Mouse (Mus musculus): Measurements from ENCODE around the gene Zic1. TPM values are rescaled to one million over a fixed set of nuclear protein-coding genes. Genes with fewer than 3 reads are reported as not detected.

Gene Zic1
- polyA plus RNA-seq, 1 experiment = not detected

DNA sequence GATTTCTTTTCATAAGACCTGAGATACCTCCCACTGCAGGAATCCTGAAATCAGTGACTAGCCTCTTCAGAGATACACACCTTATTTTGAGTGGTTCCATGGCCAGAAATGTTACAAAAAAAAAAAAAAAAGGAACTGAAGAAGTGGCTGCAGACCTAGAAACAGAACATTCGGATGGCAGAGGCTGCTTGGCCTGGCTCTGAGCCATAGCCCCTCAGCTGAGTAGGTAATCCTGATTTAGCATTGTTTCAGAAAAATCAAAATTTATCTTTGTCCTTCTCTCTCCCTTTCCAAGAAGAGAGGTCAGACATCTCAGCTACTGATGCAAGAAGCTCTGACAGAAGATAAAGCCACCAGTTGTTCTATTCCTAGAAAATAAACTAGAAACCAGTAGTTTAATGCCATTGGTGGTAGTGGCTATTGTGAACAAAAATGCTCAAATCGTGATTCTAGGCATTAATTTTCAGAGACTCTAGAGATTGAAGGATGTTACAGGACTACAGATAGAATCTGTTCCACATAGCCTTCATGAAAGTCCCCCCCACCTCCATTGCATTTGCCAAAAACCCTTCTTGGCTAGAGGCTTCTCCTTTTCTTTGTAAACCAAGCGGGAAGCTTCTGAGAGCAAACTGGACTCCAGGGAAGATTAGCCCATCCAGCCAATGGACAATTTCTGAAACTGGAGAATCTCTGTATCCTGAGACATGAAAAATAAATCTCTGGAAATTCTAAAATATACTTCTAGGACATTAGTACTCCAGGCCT lies 8.4 kb upstream of the Zic1 start:
- Histone ChIP-seq H3K4me3 (ENCODE audit: insufficient read depth, low read depth, low read length) (no peak overlapping the region), H3K4me1 (ENCODE audit: control insufficient read depth, insufficient read depth, low read length) (peaks cover 10% of the 10 kb centered on the region), H3K27ac (ENCODE audit: insufficient read depth, low read depth, low read length) (no peak overlapping the region)
- TF ChIP-seq CTCF (IDR thresholded peaks at IDR 0.05; ENCODE audit: insufficient read depth, low read depth, low read length) (no peak), POLR2A (IDR thresholded peaks at IDR 0.05; ENCODE audit: insufficient read depth, low read depth, low read length) (no peak)
- WGBS = 72% methylated on average over 3 of the region's 3 CpGs

GRCm38 (mm10) chr9:91371608-91372007 lies 6.0 kb upstream of the Zic1 start:
- no peak overlapping the region for H3K27ac ChIP-seq (ENCODE audit: insufficient read depth, low read depth, low read length)

DNA sequence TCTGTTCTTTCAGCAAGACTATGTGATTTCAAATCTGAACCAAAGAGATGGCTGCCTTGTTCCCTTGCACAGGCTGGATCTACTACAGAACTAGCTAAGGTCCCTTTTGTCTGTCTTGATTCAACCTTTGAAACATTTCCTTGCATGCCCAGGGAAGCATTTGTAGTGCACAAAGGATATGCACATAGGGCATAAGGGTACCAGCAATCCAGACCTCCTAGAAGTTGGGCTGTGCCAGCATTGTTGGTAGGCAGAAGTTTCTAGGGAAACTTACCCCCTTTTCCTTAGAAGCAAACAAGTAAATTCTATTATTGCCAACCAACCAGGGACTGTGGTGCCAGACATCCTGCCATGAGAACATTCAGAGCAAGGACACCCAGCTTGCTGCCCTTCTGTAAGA lies 5.4 kb upstream of the Zic1 start:
- H3K4me1 ChIP-seq (ENCODE audit: control insufficient read depth, insufficient read depth, low read length) = no peaks in the 10 kb centered on the region
- no peak overlapping the region for H3K4me3 ChIP-seq (ENCODE audit: insufficient read depth, low read depth, low read length)
- H3K27ac ChIP-seq (ENCODE audit: insufficient read depth, low read depth, low read length) = no peak overlapping the region
- TF ChIP-seq POLR2A (IDR thresholded peaks at IDR 0.05; ENCODE audit: insufficient read depth, low read depth, low read length) (no peak), CTCF (IDR thresholded peaks at IDR 0.05; ENCODE audit: insufficient read depth, low read depth, low read length) (no peak)

More at GRCm38 (mm10) chr9:91371608-91372007, 6.0 kb upstream of the Zic1 start:
- H3K4me3 ChIP-seq (ENCODE audit: insufficient read depth, low read depth, low read length) = no peak overlapping the region
- WGBS = 60% methylated on average over 4 of the region's 4 CpGs
- no peaks in the 10 kb centered on the region for H3K4me1 ChIP-seq (ENCODE audit: control insufficient read depth, insufficient read depth, low read length)
- TF ChIP-seq POLR2A (IDR thresholded peaks at IDR 0.05; ENCODE audit: insufficient read depth, low read depth, low read length) = no peak
- no peak for TF ChIP-seq CTCF (IDR thresholded peaks at IDR 0.05; ENCODE audit: insufficient read depth, low read depth, low read length)

DNA sequence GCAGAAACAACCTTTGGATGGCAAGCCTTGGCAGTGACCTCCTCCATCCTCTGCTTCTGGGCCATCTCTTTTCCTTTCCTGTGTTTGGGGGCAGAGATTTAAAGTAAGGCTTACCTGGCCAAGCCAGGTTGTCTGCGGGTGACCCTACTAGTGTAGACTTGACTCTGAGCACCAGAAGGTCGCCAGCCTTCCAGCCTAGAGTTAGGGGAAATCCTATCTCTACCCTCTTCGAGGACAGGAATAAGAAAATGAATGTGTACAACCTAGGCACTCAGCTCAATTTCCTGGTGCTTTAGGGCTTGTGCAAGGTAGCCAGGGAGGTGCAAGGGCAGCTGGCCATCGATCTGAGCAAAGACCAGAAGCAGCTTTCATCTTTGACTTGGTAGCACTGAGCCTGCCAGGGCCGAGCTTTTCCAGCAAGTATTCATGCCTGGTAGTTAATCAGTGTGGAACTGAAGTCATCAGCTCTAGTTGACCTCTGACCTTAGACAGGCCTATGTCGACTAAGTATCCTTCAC lies 4.6 kb upstream of the Zic1 start:
- TF ChIP-seq CTCF (IDR thresholded peaks at IDR 0.05; ENCODE audit: insufficient read depth, low read depth, low read length) (no peak), POLR2A (IDR thresholded peaks at IDR 0.05; ENCODE audit: insufficient read depth, low read depth, low read length) (no peak)
- Histone ChIP-seq H3K4me1 (ENCODE audit: control insufficient read depth, insufficient read depth, low read length) (peaks cover under 1% of the 10 kb centered on the region; the same call in 1 of the 2 replicates), H3K4me3 (ENCODE audit: insufficient read depth, low read depth, low read length) (no peak overlapping the region), H3K27ac (ENCODE audit: insufficient read depth, low read depth, low read length) (0 out of 2 replicates have a peak overlapping the region, but pooled peaks have one; percentile 20)
- 55% methylated on average over 6 of the region's 6 CpGs for WGBS

DNA sequence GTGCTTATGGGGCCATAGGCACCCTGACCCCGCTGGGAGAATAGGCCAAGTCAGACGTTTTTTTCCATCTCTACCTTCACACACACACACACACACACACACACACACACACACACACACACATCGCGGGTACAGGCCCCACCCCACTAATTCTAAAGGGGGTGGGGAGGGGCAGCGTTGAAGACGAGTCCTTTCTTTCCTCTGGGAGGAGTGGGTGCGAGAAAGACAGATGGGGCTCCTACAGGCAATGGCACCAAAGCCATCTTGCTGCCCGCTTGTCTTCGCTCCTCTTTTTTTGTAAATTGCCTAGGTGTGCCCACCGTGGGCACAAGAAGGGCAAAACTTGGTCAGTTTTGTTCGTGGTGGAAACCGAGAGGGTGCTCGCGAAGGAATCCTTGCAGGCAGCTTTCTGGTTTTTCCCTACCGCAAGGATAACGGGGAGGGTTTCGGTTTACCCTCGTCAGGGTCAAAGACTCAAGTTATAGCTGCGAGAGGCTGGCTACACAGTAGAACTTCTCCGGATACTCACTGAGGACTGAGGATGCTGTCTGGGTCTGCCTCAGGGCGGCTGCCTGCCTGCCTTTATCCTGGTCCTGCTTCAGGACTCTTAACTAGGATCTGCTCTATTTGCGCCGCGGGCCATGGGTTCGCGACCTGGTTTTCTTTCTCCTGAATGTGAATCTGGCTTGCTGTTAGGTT lies 3.8 kb upstream of the Zic1 start:
- WGBS = 54% methylated on average over 26 of the region's 26 CpGs
- 0 out of 2 replicates have a peak overlapping the region, but pooled peaks have one; percentile 20 for H3K27ac ChIP-seq (ENCODE audit: insufficient read depth, low read depth, low read length)
- no peak for TF ChIP-seq POLR2A (IDR thresholded peaks at IDR 0.05; ENCODE audit: insufficient read depth, low read depth, low read length)
- TF ChIP-seq CTCF (IDR thresholded peaks at IDR 0.05; ENCODE audit: insufficient read depth, low read depth, low read length) = no peak
- H3K4me3 ChIP-seq (ENCODE audit: insufficient read depth, low read depth, low read length) = peak overlapping the region; percentile 9; the same call in 1 of the 2 replicates
- H3K4me1 ChIP-seq (ENCODE audit: control insufficient read depth, insufficient read depth, low read length) = peaks cover 4% of the 10 kb centered on the region; the same call in 1 of the 2 replicates

DNA sequence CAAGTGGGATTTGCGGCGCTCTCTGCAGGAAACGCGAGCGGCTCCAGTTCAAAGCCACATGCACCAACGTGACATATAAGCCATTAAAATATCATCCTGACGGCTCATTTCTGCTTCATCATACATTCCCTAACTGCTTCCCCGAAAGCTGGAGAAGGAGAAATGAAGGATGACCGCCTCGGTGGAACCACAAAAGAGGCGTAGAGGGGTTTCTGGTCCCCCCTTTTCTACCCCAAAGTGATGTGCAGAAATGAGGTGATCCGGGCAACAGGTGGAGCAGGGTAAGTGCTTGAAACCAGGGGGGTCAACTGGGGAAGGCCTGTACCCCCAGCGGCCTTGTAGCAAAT lies 3.3 kb upstream of the Zic1 start:
- WGBS = 46% methylated on average over 13 of the region's 13 CpGs
- H3K4me1 ChIP-seq (ENCODE audit: control insufficient read depth, insufficient read depth, low read length) = peaks cover 4% of the 10 kb centered on the region; the same call in 1 of the 2 replicates
- H3K4me3 ChIP-seq (ENCODE audit: insufficient read depth, low read depth, low read length) = no peak overlapping the region
- TF ChIP-seq CTCF (IDR thresholded peaks at IDR 0.05; ENCODE audit: insufficient read depth, low read depth, low read length) (no peak), POLR2A (IDR thresholded peaks at IDR 0.05; ENCODE audit: insufficient read depth, low read depth, low read length) (no peak)
- 0 out of 2 replicates have a peak overlapping the region, but pooled peaks have one; percentile 4 for H3K27ac ChIP-seq (ENCODE audit: insufficient read depth, low read depth, low read length)

GRCm38 (mm10) chr9:91368150-91368549 lies 2.5 kb upstream of the Zic1 start:
- TF ChIP-seq CTCF (IDR thresholded peaks at IDR 0.05; ENCODE audit: insufficient read depth, low read depth, low read length) (no peak), POLR2A (IDR thresholded peaks at IDR 0.05; ENCODE audit: insufficient read depth, low read depth, low read length) (no peak)
- Histone ChIP-seq H3K4me3 (ENCODE audit: insufficient read depth, low read depth, low read length) (no peak overlapping the region), H3K27ac (ENCODE audit: insufficient read depth, low read depth, low read length) (0 out of 2 replicates have a peak overlapping the region, but pooled peaks have one; percentile 53)

DNA sequence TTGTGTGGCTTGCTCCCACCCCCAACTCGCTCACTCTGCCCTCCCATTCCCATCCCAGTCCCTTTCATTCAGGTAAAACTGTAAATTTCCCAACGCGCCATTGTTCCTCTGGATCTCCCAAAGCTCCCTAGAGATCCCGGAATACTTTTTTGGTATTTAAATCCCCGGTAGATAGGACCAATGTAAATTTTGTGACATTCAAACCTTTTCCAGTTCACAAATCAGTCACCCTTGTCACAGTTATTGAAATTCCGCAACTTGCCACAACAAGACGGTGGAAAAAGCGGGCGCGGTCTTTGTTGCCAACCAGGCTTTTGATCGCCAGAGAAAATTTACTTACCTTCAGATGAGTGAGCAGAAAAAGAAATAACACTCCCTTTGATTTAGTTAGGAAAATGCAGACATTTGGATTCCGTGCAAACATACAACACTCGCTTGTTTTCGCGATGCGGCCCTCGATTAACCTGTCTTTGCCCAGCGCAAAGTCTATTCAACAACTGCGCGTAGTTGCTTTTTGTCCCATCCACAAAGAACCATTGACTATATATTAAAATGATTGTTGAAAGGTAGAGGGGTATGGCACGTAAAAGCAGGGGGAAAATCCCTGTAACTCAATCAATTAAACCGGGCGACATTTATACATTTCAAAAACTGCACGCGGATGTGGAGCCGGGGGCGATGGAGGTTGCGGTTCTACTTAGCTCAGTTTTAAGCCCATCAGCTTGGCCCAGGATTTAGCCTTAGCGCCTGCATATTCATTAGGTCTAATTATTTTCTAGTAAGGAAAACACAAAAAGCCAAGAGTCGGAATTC lies 1.6 kb upstream of the Zic1 start:
- Histone ChIP-seq H3K27ac (ENCODE audit: insufficient read depth, low read depth, low read length) (peak overlapping the region; percentile 53; the same call in 1 of the 2 replicates), H3K4me1 (ENCODE audit: control insufficient read depth, insufficient read depth, low read length) (peaks cover 4% of the 10 kb centered on the region; the same call in 1 of the 2 replicates), H3K4me3 (ENCODE audit: insufficient read depth, low read depth, low read length) (peak overlapping the region; percentile 30)
- 17% methylated on average over 30 of the region's 30 CpGs for WGBS
- TF ChIP-seq POLR2A (IDR thresholded peaks at IDR 0.05; ENCODE audit: insufficient read depth, low read depth, low read length) = no peak
- TF ChIP-seq CTCF (IDR thresholded peaks at IDR 0.05; ENCODE audit: insufficient read depth, low read depth, low read length) = no peak

More at GRCm38 (mm10) chr9:91368150-91368549, 2.5 kb upstream of the Zic1 start:
- WGBS = 40% methylated on average over 3 of the region's 3 CpGs
- peaks cover 4% of the 10 kb centered on the region; the same call in 1 of the 2 replicates for H3K4me1 ChIP-seq (ENCODE audit: control insufficient read depth, insufficient read depth, low read length)

Data from olfactory bulb, adult 2 months (tissue).